10 mouse cellular contexts compared by ENCODE assay signal in the genomic region with DNA sequence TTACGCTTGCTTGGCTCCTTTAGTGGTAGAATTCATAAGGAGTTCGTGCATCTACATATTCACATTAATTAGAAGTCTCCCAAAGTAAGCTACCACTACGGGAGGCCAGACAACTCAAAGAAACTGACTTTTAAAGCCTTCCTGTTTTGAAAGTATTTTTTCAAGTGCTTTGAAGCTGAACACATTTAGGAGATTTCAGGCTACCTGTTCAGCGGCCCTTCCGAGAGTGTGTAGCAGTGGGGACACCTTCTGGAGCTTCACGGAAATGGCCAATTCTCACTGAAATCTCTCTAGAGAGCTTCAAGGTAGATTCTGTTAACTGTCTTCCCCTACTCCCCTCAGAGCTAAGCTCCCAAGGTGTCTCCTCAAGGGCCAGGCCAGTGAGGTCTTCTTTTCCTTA.
DNase-seq lines count a peak whose midpoint lies in the region; TF ChIP-seq lines count a peak whose summit lies in the region.
"Had no signal": no experiment of that assay in that cellular context is flagged by ENCODE, and none has a peak within 500 bp of the region (broad histone marks: within the 10 kb centered on the region; RNA-seq: fewer than 3 reads in every experiment).

No protein-coding gene starts in this region.

- intact Hi-C loops in heart, adult 2 months (cut with DNase I) = loop anchor here (1.0 kb wide), 2 partner anchors 333 to 348 kb away; no protein-coding TSS in a partner anchor
- intact Hi-C loops in heart, postnatal 36 days (cut with DNase I) = loop anchor here (2.0 kb wide), 1 partner anchor 334 kb away; no protein-coding TSS in a partner anchor

- H3K79me2 ChIP-seq in heart, adult 2 months (replicated peaks; ENCODE audit: control insufficient read depth, insufficient read depth, low read length) = no peaks in the 10 kb centered on the region

- H3K4me3 ChIP-seq in heart, adult 2 months = no peak overlapping the region
- H3K4me3 ChIP-seq: lung, embryonic 15.5 days had no signal

- no peak for TF ChIP-seq POLR2A in heart, adult 2 months (IDR thresholded peaks at IDR 0.05; ENCODE audit: insufficient read depth, low read depth, low read length)

- DNase-seq in heart, adult 2 months = no peak
- DNase-seq in heart, postnatal 36 days = no peak
- peak; percentile 47 for DNase-seq in 3T3-L1 (ENCODE audit: low read depth, low spot score)
- peak; percentile 47 for DNase-seq in brain, embryonic 18.5 days (ENCODE audit: low read depth, low spot score)
- DNase-seq in frontal cortex, adult 2 months (ENCODE audit: extremely low spot score in 1 of 2, low spot score in 1 of 2) = peak; percentile 14 to 83
- peak; percentile 24 for DNase-seq in mesoderm, embryonic 11.5 days (ENCODE audit: low read depth, low spot score)
- DNase-seq in gastrocnemius, postnatal 4 days (ENCODE audit: low spot score in 2 of 2) = no peak
- no peak for DNase-seq in heart, adult 11 months

- no peak for TF ChIP-seq EP300 in heart, adult 2 months (IDR thresholded peaks at IDR 0.05; ENCODE audit: insufficient read depth, low read depth, low read length)

- no peaks in the 10 kb centered on the region for H3K36me3 ChIP-seq in heart, adult 2 months (ENCODE audit: control insufficient read depth, insufficient read depth, low read length)
- H3K36me3 ChIP-seq: G1E; lung, embryonic 15.5 days had no signal

- no peak overlapping the region for H3K27ac ChIP-seq in heart, adult 2 months
- H3K27ac ChIP-seq: lung, embryonic 15.5 days had no signal

- TF ChIP-seq CTCF in heart, adult 2 months (IDR thresholded peaks at IDR 0.05) = peak; percentile 68

- H3K9ac ChIP-seq in heart, adult 2 months (ENCODE audit: low read depth, low read length) = no peak overlapping the region
- H3K9ac ChIP-seq: lung, embryonic 15.5 days had no signal

- 43% methylated on average over 6 of the region's 6 CpGs for WGBS in heart, adult 2 months

- no peaks in the 10 kb centered on the region for H3K27me3 ChIP-seq in heart, adult 2 months (ENCODE audit: control insufficient read depth, insufficient read depth, low read length)
- H3K27me3 ChIP-seq: lung, embryonic 15.5 days had no signal

- H3K4me1 ChIP-seq in heart, adult 2 months (ENCODE audit: control insufficient read depth, insufficient read depth, low read length) = no peaks in the 10 kb centered on the region
- H3K4me1 ChIP-seq: lung, embryonic 15.5 days had no signal

Comparison
In these comparisons a context has a peak if more than half of its experiments do, and no peak if none do; other contexts are left out.
1. DNase-seq: peak in 3T3-L1 (single experiment), brain, embryonic 18.5 days (single experiment), frontal cortex, adult 2 months (2 of 2) and mesoderm, embryonic 11.5 days (single experiment); none in heart, adult 2 months (0 of 2), heart, postnatal 36 days (0 of 2), gastrocnemius, postnatal 4 days (0 of 2) and heart, adult 11 months (single experiment).